Mouse (Mus musculus) bone marrow macrophage, adult 2 months (primary cell): ENCODE data around the gene Hormad2.

ENCODE experiments used
- CTCF ChIP-seq: IDR thresholded peaks from 2 replicates; pipeline ENCODE4 v1.5.1; 2012; ENCODE audit warnings: low read depth, mild to moderate bottlenecking, low read length, moderate library complexity
- POLR2A ChIP-seq: IDR thresholded peaks from 2 replicates; pipeline ENCODE4 v1.6.1; 2012; ENCODE audit warnings: mild to moderate bottlenecking, low read depth, low read length, borderline replicate concordance

GRCm38 (mm10) chr11:4462868-4463267 is 22.0 kb upstream of the Hormad2 start:
- TF ChIP-seq CTCF (no peak), POLR2A (no peak)
